Mouse (Mus musculus) NIH3T3 (cell line): Measurements from ENCODE around the gene Ankrd13a.

Source experiments
- DNase-seq: peaks from one replicate; pipeline ENCODE4 v3.0.0-alpha.2; 2012; ENCODE audit warnings: low read depth

The Ankrd13a gene

DNA sequence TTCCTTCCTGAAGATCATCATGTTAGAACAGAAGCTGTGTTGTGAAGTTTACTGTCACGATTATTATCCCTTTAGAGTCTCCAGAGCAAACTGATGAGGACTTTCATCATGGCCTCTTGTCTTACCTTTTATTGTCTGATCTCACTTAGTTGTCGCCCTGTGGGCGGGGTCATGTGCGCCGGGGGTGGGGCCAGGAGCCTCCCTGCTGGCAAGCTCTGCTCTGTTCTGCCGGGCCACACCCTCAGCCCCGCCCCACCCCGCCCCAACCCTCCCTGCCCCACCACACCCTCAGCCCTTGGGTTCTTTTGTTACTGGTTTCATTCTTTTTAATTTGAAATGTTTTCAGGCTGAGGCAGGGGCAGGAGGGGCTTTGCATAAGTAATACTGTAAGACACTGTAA lies 26.6 kb downstream of the Ankrd13a start:
- DNase-seq: no peak

DNA sequence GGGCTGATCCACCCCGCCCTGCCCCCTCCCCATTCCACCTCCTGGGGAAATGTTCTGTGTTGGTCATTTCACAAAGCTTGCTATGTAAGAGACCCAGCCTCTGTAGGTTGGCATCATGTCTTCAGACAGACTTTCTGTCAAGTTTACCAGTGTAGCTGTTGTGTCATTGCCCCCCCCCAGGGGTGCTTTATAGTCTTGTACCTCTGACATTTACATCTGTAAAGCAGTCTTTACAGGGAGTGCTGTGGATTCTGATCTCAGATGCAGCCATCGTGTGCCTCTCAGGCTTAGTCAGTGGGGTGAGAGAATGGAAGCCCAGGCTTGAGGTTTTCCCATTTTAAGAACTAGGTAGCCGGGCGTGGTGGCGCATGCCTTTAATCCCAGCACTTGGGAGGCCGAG lies 27.4 kb downstream of the Ankrd13a start:
- DNase-seq: no peak

DNA sequence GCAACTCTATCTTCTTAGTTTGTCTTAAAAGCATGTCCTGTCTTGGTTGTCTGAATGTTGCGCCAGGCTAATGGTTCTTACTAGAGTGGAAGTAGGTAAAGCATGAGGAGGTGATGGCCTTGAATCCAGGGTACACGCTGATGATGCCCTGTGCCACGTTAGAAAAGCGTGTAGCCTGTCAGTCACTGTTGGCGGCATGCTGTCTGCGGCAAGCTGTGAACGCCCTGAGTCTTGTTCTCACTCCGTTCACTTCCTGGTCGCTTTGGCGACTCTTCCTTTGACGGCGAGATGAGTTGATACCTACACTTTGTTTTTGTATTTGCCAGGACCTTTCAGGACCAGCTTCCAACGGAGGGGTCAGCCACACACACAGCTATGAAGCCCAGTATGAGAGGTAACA lies 28.8 kb downstream of the Ankrd13a start:
- no peak for DNase-seq

DNA sequence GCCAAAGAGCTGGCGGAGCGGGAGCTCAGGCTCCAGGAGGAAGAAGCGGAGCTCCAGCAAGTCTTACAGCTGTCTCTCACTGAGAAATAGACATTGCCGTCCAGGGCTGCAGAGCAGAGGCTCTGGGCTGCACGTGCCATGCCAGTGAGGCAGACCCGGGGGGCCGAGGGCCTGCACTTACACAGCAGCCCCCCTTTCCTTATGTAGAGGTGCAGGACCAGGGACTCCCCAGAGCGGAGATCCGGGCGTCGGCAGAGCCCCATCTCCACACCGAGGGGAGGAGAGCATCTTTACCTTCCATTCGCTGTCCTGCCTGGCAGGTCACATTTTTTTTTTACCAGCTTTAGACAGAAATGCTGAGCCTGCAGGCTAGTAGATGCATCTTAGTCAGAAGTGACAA lies 29.9 kb downstream of the Ankrd13a start:
- DNase-seq: no peak

DNA sequence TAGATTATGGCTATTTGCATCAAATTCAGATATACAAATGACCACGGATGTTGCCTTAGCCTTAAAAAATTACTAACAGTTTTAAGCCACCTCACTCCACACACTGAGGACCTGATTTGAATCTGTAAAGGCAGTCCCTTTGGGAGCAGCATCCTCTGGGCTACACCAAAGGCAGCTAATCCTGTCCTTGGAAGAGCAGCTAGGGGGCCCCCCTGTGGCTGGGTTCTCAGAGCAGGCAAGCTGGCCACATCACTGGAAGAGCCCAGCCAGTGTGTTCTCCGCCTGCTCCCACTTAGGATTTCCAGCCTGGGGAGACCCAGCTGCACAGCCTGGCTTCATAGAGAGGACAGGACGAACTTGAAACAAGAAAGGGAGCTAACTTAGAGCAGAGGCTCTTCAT lies 30.5 kb downstream of the Ankrd13a start:
- peak; percentile 66 for DNase-seq

DNA sequence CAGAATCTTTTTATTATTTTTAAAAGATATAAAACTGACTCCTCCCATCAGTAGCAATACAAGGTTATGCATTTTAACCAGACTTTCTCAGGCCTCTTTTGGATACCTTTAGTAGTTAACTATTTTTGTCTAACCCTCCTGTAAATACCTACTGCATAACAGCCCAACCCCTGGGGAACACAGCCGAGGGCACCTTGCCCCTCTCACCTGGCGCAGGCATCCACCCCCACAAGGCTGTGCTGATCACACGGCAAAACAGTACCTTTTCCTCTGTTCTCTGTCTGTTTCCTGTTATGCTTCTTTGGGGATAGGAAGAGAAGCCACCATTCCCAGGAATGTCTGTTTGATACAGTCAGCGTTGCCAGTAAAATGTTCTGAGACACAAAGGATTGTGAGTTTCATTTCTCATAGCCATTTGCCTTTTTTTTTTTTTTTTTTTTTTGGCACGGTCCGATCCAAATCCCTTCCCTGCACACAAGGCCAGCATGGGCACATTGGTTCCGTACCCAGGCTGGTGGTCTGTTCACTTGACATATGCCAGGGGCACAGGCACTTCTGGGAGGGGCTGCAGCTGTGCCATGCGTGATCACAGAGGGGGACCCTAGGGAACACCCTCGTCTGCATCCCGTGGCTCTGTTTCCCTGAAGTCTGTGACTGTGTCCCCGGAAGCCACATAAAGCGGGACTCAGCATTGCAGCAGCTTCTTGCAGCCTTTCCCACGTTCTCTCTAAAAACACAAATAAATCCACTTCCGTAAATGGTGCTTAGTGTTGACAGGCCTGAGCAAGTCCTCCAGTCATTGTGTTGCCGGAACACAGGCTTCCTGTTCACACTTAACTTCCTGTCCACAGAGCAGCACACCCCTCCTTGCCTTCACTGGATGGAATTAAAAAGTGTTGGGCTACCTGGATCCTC lies 31.2 kb downstream of the Ankrd13a start:
- DNase-seq: no peak

DNA sequence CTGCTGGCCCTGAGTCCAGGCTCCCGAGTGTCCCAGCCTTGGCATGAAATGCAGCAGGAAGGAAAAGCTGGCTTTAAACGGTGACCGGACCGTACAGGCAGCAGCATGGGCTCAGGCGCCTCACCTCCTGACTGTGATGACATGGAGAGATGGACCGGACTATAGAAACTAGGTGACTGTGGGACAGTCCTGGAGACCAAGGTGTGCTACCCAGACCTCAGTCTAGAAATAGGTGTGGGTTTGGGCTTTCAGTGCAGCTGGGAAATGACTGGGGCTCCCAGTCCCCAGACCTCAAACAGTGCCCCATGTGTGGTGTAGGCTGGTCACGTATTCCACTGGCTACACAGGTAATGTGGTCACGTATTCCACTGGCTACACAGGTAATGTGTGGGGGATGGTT lies 32.2 kb downstream of the Ankrd13a start:
- no peak for DNase-seq

DNA sequence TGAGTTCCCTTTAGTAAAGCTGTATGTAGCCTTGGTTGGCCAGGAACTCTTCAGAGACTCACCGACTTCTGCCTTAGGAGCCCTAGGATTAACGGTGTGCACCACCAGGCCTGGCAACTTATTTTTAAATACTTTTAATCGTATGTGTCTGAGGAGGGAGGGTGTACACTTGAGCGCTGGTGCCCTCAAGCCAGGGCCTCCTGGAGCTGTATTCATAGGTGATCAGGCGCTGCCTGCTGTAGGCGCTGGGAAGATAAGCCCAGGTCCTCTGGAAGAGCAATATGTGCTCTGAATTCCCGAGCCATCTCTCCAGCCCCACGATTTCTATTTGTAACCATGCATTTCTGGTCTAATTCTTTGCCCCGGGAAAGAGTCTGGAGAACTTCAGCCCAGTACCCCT lies 32.6 kb downstream of the Ankrd13a start:
- no peak for DNase-seq

DNA sequence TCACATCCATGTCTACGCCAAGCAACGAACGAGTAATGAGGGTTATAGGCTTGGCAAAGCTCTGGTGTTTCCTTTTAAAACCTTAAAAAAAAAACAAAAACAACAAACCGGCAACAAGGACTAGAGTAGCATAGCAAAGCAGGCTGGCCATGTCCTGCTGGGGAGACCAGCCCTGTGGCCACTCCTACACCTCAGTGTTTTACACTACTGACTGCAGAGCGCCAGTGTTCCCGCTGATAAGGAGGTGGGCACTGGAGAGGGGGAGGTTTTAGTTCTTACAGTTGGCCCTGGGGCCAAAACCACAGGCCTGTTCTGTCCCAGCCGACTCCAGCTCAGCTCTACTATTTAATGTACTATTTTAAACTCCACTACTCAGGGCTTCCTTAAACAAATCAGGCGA lies 33.0 kb downstream of the Ankrd13a start:
- DNase-seq: peak; percentile 44

DNA sequence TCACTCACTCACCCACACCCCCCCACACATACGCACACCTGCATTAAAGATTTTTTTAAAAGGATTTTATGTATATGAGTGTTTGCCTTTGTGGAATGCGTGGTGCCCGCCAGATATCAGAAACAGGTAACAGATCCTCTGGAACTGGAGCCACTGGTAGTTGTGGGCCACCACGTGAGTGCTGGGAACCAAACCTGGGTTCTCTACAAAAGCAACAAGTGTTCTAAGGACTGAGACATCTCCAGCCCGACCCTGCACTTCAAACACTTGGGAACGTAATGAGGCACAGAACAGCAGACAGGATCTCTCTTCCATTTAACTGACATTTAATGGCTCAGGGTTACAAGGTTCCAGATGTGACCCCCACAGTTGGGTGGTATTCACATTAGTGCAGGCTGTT lies 33.4 kb downstream of the Ankrd13a start:
- DNase-seq: no peak

DNA sequence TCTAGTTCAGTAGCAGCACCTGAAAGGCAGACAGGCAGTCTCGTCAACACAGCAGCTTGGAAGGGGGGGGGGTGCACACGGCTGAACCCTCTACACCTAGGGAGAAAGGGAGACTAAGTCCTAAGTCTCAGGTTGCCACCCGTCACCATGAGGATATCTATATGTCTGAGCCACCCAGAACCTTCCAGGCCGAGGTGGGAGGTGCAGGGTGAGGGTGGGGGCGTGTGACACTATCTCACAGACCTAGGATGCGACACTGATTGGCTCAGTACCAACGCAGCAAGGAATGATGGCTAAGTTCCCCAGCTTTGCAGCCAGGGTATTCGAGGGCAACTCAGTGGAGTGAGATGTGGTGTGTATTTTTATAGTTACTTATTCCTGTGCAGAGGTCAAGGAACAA lies 33.9 kb downstream of the Ankrd13a start:
- DNase-seq: no peak

DNA sequence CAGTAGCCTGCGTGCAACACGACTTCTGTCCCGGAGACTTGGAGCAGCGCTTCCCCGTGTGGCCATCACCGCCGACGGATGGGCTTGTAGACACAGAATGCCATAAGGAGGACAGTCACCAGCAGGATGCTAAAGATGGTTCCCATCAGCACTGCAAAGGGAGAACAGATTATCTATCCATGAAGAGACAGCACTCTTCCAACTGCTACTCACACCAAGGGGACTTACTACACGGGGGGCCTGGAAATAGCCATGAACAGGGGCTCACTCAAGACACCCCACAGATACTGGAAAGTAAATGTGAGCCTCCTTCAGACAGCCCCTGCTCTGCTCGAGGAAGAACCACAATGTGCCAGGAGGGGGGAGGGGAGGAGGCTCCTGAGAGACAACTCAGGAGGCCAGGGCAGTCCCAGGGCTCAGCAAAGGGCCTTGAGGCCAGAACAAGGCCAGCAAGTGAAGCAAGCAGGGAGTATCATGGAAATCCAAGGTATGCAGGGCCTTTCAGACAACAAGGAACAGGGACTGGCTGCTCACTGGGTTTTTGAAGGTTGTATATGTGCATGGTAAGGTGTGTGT lies 34.8 kb downstream of the Ankrd13a start:
- DNase-seq: no peak

DNA sequence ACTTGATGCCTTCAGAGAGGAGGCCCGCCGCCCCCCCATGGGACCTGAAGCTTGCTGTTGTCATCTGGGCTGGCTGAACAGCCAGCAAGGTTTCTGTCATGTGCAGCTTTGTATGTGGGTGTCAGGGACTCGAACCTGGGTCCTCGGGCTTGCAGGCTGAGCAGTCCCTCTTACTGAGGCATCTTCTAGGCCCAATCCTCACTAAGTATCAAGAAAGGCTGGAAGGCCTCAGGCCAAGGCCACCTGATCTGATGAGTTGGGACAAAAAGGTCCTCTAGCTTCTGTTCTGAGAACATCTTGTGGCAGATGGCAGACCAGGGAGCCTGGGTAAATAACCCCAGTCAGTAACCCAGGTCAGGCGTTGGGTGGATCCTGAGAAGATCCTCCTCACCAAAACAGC lies 35.3 kb downstream of the Ankrd13a start:
- DNase-seq: no peak

DNA sequence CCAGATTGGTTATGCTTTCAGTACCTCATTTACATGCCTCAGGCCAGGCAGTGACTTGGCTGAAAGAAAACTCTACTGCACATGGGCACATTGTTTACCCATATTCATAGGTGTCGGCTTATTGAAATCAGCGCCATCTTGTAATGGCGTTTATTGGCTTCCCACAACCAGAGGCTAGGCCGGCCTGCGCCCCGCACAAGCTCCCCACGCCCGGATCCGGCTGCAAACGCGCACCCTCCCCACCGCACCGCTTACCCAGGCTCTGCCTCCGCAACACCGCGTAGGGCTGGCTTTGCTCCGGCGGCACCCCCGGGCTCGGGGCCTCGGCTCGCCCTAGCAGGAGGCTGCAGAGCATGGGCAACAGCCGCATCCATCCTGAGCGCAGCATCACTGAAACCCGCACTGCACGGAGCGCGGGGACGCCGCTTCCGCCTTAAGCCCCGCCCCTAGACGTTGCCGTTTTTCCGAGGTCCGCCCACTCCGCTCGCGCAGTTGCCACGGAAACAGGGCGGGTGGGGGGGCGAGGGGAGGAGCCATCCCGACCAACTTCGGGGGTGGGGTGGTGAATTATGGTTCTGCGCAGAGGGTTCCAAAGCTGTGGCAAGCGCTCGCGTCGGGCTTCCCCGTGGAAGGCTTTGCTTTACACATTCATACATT lies 39.2 kb downstream of the Ankrd13a start:
- DNase-seq: peak; percentile 77

DNA sequence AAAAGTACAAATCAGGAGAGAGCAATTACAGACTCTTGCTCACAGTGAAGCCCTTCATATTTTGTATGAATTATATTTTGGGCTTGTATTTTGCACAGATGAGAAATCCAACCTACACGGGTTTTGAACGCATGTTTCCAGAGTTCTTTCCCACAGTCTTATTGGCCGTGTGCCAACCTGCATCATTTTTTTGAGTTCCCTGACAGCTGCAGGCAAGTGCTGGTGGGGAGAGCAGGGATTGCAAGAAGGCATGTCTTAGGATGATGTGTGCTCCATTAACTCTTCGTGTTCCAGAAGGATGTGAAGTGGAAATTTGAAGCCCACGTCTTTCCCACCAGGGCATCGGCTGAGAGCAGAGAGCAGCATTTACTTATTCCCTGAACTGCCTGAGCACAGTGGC lies 42.1 kb downstream of the Ankrd13a start:
- DNase-seq: peak; percentile 34

DNA sequence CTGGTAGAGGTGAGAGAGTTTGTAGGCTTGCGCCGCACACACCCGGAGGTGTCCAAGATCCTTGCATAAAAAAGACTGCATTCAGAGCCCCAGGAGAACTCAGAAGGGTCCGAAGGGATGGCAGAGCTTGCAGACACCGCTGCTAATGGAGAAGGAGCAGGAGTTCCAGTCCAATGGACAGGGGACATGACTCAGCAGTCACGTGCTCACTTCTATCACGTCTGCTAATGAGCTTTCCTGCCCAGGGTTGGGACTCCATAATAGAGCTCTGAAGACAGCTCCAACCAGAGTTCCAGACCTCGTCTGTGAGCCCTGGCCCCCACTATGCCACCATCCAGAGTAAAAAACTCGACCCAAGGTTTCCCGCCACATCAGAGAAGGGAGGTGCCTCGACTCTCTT lies 43.6 kb downstream of the Ankrd13a start:
- DNase-seq: no peak

DNA sequence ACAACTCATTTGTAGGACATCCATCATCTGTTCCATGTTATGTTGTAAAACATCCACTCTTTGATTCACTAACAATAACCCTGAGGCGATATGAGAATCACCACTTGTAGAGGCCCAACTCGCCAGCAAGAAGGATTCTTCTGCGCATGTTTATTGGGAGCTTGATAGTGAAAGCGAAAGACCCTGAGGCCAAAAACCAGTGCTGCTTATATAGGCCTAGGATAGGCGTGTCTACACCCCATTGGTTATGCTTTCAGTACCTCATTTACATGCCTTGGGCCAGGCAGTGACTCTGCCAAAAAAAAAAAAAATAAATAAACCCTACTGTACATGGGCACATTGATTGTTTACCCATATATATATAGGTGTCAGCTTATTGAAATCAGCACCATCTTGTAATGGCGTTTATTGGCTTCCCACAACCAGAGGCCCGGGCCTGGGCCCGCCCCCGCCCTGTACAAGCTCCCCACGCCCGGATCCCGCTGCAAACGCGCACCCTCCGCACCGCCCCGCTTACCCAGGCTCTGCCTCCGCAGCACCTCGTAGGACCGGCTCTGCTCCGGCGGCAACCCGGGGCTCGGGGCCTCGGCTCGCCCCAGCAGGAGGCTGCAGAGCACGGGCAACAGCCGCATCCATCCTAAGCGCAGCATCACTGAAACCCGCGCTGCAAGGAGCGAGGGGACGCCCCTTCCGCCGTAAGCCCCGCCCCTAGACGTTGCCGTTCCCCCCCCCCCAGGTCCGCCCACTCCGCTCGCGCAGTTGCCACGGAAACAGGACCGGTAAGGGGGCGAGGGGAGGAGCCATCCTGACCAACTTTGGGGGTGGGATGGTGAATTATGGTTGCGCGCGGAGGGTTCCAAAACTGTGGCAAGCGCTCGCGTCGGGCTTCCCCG lies 48.6 kb downstream of the Ankrd13a start, which contains the start of gene 1500011B03Rik:
Gene 1500011B03Rik (minus strand): TSS at position 673 of the 893 bp plus-strand sequence.
- DNase-seq: no peak

DNA sequence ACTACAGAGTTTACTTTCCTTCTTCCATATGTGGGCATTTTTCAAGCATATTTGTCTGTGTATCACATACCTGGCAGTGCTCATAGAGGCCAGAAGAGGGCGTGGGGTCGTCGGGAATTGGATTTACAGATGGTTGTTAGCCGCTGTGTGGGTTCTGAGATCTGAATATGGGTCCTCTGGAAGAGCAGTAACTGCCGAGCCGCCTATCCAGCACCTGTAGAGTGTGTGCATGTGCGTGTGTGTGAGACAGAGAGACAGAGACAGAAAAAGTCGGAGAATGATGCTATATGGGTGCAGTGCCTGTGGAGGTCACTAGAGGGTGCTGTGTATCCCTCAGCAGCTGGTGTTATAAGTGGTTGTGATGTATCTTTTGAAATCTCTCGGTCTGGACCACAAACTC lies 49.7 kb downstream of the Ankrd13a start:
- peak; percentile 62 for DNase-seq

DNA sequence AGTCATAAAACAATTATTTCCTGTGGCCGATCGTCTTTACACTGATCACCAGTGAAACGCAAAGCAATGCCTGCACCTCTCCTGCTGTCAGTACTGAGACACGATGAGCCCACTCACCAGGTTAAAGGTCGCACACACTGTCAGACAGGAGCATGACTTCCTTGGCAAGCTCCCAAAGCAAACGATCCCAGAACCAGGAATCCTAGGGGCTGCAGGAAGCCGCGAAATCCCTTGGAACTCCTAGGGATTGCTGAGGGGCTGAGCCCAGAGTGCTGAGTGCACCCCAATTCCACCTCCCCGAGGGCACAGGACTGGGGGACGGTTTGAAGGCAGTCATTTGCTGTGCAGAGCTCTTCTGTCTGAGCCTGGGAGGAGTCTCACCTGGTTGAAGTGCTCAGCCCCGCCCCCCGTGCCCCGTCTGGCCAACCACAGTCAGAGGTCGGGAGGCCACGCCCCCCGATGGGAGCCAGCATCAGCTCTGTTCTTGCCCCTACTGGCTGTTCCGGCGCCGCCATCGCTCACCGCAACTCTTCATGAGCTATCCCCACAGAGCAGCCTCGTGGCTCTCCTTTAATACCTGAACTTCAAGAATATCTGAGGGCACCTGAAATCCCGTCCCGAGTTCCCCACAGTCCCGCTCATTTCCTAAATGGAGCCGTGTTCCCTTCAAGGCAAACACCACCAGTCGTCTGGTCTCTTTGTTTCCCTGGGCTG lies 51.7 kb downstream of the Ankrd13a start:
- no peak for DNase-seq

DNA sequence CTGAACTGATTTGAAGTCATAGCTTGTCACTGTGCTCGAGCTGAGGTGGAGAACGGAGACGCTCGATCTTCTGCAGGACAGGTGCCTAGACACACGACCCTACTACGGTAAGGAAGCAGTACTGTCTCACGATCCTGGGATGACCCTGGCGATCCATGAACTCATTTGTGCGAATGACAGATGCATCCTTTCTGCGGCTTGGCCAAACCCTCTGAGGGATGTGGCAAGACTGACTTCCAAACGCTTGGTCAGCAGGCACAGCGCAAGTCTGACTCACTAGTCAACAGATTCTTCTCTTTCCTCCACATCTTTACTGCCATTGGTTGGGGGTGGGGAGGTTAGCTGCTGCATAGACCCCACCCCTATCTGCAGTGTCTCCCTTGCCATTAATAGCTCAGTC lies 53.0 kb downstream of the Ankrd13a start:
- peak; percentile 74 for DNase-seq

DNA sequence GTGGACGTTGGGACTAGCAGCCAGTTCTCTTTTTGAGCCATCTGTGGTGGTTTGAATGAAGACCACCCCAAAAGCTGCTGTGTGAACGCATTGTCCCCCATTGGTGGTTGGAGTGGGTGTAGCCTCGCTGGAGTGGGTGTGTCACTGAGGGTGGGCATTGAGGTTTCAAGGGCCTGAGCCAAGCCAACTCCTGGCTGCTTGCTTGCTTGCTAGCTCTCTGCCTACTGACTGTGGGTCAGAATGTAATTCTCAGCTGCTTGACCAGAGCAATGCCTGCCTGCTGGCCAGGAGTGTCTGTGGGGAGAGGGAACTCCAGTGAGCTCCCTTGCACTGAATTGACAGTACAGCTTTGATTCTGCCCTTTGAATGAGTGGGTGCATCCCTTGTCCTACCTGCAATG lies 55.3 kb downstream of the Ankrd13a start:
- no peak for DNase-seq
